Mouse (Mus musculus) intestine, embryonic 14.5 days (tissue): ENCODE data around the gene Mme. TPM values are rescaled to one million over a fixed set of nuclear protein-coding genes. Genes with fewer than 3 reads are reported as not detected.

Experiments used
- ATAC-seq: fragments of 200-750 bp; cut with Nextera tagmentation; replicated peaks from 2 replicates; pipeline ENCODE4 v1.8.0; 2017; ENCODE audit warnings: low read depth, moderate number of reproducible peaks, moderate TSS enrichment, moderate library complexity; ENCODE audit not compliant: low FRiP score, low TSS enrichment
- DNase-seq: peaks from one replicate; pipeline ENCODE4 v3.0.0-alpha.2; 2018; ENCODE audit warnings: low spot score
- H3K27ac ChIP-seq: fragments of 300-500 bp; sonication (generic); 2 replicates; pipeline ENCODE4 v1.5.1; 2014; ENCODE audit warnings: low read depth, mild to moderate bottlenecking, control low read depth
- H3K27me3 ChIP-seq: fragments of 300-500 bp; sonication (generic); replicated peaks from 2 replicates; pipeline ENCODE4 v1.6.1; 2014; ENCODE audit warnings: low read length, control low read depth; ENCODE audit not compliant: control insufficient read depth, insufficient read depth
- H3K36me3 ChIP-seq: fragments of 300-500 bp; sonication (generic); 2 replicates; pipeline ENCODE4 v1.6.1; 2014; ENCODE audit warnings: low read length, control low read depth; ENCODE audit not compliant: control insufficient read depth, insufficient read depth
- H3K4me1 ChIP-seq: fragments of 300-500 bp; sonication (generic); replicated peaks from 2 replicates; pipeline ENCODE4 v1.6.1; 2014; ENCODE audit warnings: low read length, control low read depth, mixed read lengths; ENCODE audit not compliant: control insufficient read depth, insufficient read depth
- H3K4me2 ChIP-seq: fragments of 300-500 bp; sonication (generic); 2 replicates; pipeline ENCODE4 v1.6.1; 2014; ENCODE audit warnings: low read length
- H3K4me3 ChIP-seq: fragments of 300-500 bp; sonication (generic); 2 replicates; pipeline ENCODE4 v1.5.1; 2014; ENCODE audit warnings: low read depth, low read length, control low read depth, mixed read lengths
- H3K9ac ChIP-seq: fragments of 300-500 bp; sonication (generic); 2 replicates; pipeline ENCODE4 v1.6.1; 2014; ENCODE audit warnings: mild to moderate bottlenecking, low read length
- H3K9me3 ChIP-seq: fragments of 300-500 bp; sonication (generic); 2 replicates; pipeline ENCODE4 v1.6.1; 2016; ENCODE audit warnings: low read length, control low read depth; ENCODE audit not compliant: control insufficient read depth
- WGBS: fragments of 180-500 bp; shearing (Covaris S2); extraction: QIAGEN DNeasy Blood & Tissue Kit; methylation state at CpG from one replicate; pipeline ENCODE4 v1.1.7; 2014; 5-methylcytosine and 5-hydroxymethylcytosine counted together
- polyA plus RNA-seq: library from polyadenylated mRNA; unstranded; fragments of >200 nt; fragmentation: Nextera tagmentation; extraction: Ambion mirVana; gene quantifications from 2 replicates; pipeline ENCODE4 v1.2.1, GENCODE M21; 2014

Mme gene
- polyA plus RNA-seq, 1 experiment from 2014 or later, result 1.2 TPM

- Histone ChIP-seq H3K4me2 (no peak overlapping the region), H3K9ac (no peak overlapping the region), H3K4me3 (no peak overlapping the region), H3K36me3 (no peaks in the 10 kb centered on the region), H3K27ac (no peak overlapping the region), H3K4me1 (peaks cover 10% of the 10 kb centered on the region; the same call in 1 of the 2 replicates), H3K27me3 (no peaks in the 10 kb centered on the region), H3K9me3 (no peaks in the 10 kb centered on the region)
- 84% methylated on average over 1 of the region's 1 CpGs for WGBS
- no peak for ATAC-seq
- no peak for DNase-seq
Observed at GRCm38 (mm10) chr3:63417284-63417683, 175.9 kb downstream of the Mme start.

GRCm38 (mm10) chr3:63417758-63418157 lies 176.4 kb downstream of the Mme start:
- Histone ChIP-seq H3K27ac (no peak overlapping the region), H3K9ac (no peak overlapping the region)

GRCm38 (mm10) chr3:63423552-63423951 lies 182.2 kb downstream of the Mme start:
- H3K27ac ChIP-seq, result no peak overlapping the region
- ATAC-seq, result no peak
- H3K27me3 ChIP-seq, result no peaks in the 10 kb centered on the region

More at GRCm38 (mm10) chr3:63417758-63418157, 176.4 kb downstream of the Mme start:
- no peak overlapping the region for H3K4me3 ChIP-seq
- H3K9me3 ChIP-seq, result no peaks in the 10 kb centered on the region
- H3K4me2 ChIP-seq, result no peak overlapping the region
- no peak for DNase-seq
- no peak for ATAC-seq
- H3K36me3 ChIP-seq, result no peaks in the 10 kb centered on the region
- H3K27me3 ChIP-seq, result no peaks in the 10 kb centered on the region
- H3K4me1 ChIP-seq, result peaks cover 6% of the 10 kb centered on the region; the same call in 1 of the 2 replicates

More at GRCm38 (mm10) chr3:63423552-63423951, 182.2 kb downstream of the Mme start:
- Histone ChIP-seq H3K4me1 (no peaks in the 10 kb centered on the region), H3K9ac (no peak overlapping the region), H3K36me3 (no peaks in the 10 kb centered on the region), H3K4me2 (no peak overlapping the region), H3K9me3 (no peaks in the 10 kb centered on the region), H3K4me3 (no peak overlapping the region)
- DNase-seq, result no peak

Other genes with a start within 250 kb of the Mme start
- not detected in 2 replicates for gene Gm34302, start 242.3 kb downstream of the Mme start, polyA plus RNA-seq